Mouse (Mus musculus) megakaryocyte, embryonic 14.5 days (primary cell): ENCODE results near the gene Lrmp.

Source experiments
- FLI1 ChIP-seq: IDR thresholded peaks from 2 replicates; pipeline ENCODE4 v1.6.1; 2012; ENCODE audit warnings: low read length, inconsistent platforms, mixed read lengths
- GATA1 ChIP-seq: IDR thresholded peaks from 3 replicates; pipeline ENCODE4 v1.6.1; 2012; ENCODE audit warnings: mixed read lengths, low read length, inconsistent platforms, borderline replicate concordance

- TF ChIP-seq GATA1 (no peak), FLI1 (no peak)
Observed at GRCm38 (mm10) chr6:145158619-145159018, 43.2 kb downstream of the Lrmp start.
